Mouse (Mus musculus) T-helper 2 cell (primary cell): ENCODE measurements at regions not wholly inside any gene's neighbourhood (a gene's known extent, or its start where the extent isn't known, plus 50 kb on each side); places are given as distances from the start of the nearest gene placed in this dataset.

ENCODE experiments used
- in situ Hi-C: fragments of 300-600 bp; cut with MboI, MseI; formaldehyde crosslinking; loops from one replicate; pipeline ENCODE4 v1.15.1; 2025; ENCODE audit warnings: high pct_unique_total_duplicates

- in situ Hi-C loops, result no loop called here
Measured at GRCm38 (mm10) chr16:24259711-24260230, 133.5 kb upstream of the Lpp start.

- in situ Hi-C loops, result no loop called here
Measured at GRCm38 (mm10) chr16:24258991-24259390, 134.3 kb upstream of the Lpp start.

GRCm38 (mm10) chr16:24255037-24255436 is 138.3 kb upstream of the Lpp start:
- in situ Hi-C loops, result no loop called here

GRCm38 (mm10) chr16:24254590-24254989 is 138.7 kb upstream of the Lpp start:
- in situ Hi-C loops, result no loop called here

GRCm38 (mm10) chr16:24254143-24254542 is 139.2 kb upstream of the Lpp start:
- in situ Hi-C loops, result no loop called here

- in situ Hi-C loops, result no loop called here
Measured at GRCm38 (mm10) chr16:24247291-24247690, 146.0 kb upstream of the Lpp start.

- in situ Hi-C loops, result no loop called here
Measured at GRCm38 (mm10) chr16:24238075-24238555, 155.2 kb upstream of the Lpp start.

GRCm38 (mm10) chr16:24237425-24237824 is 155.9 kb upstream of the Lpp start:
- in situ Hi-C loops, result no loop called here

- in situ Hi-C loops, result no loop called here
Measured at GRCm38 (mm10) chr16:24237013-24237412, 156.3 kb upstream of the Lpp start.

GRCm38 (mm10) chr16:24236511-24236910 is 156.8 kb upstream of the Lpp start:
- in situ Hi-C loops, result no loop called here

- in situ Hi-C loops, result no loop called here
Measured at GRCm38 (mm10) chr16:24234795-24235194, 158.5 kb upstream of the Lpp start.

GRCm38 (mm10) chr16:24232001-24232530 is 161.2 kb upstream of the Lpp start:
- in situ Hi-C loops, result no loop called here

- in situ Hi-C loops, result no loop called here
Measured at GRCm38 (mm10) chr16:24231506-24231905, 161.8 kb upstream of the Lpp start.

GRCm38 (mm10) chr16:24229002-24229607 is 164.2 kb upstream of the Lpp start:
- in situ Hi-C loops, result no loop called here

- in situ Hi-C loops, result no loop called here
Measured at GRCm38 (mm10) chr16:24225897-24226296, 167.4 kb upstream of the Lpp start.

- in situ Hi-C loops, result no loop called here
Measured at GRCm38 (mm10) chr16:24225090-24225489, 168.2 kb upstream of the Lpp start.

GRCm38 (mm10) chr16:24223901-24224300 is 169.4 kb upstream of the Lpp start:
- in situ Hi-C loops, result no loop called here

GRCm38 (mm10) chr16:24223527-24223880 is 169.8 kb upstream of the Lpp start:
- in situ Hi-C loops, result no loop called here

GRCm38 (mm10) chr16:24222759-24223526 is 170.4 kb upstream of the Lpp start:
- in situ Hi-C loops, result no loop called here

GRCm38 (mm10) chr16:24221992-24222391 is 171.3 kb upstream of the Lpp start:
- in situ Hi-C loops, result no loop called here

GRCm38 (mm10) chr16:24220613-24221012 is 172.7 kb upstream of the Lpp start:
- in situ Hi-C loops, result no loop called here

GRCm38 (mm10) chr16:24219691-24220090 is 173.6 kb upstream of the Lpp start:
- in situ Hi-C loops, result no loop called here

GRCm38 (mm10) chr16:24218850-24219185 is 174.5 kb upstream of the Lpp start:
- in situ Hi-C loops, result no loop called here
